Mouse (Mus musculus): ENCODE data around the gene Lyrm4.

GRCm38 (mm10) chr13:36018017-36018416 lies 99.3 kb downstream of the Lyrm4 start:
- TF ChIP-seq CTCF (IDR thresholded peaks at IDR 0.05; ENCODE audit: insufficient read depth, low read length) (no peak), POLR2A (IDR thresholded peaks at IDR 0.05; ENCODE audit: borderline replicate concordance, extremely low read depth, low read depth, low read length) (no peak)
